Mouse (Mus musculus) olfactory bulb, adult 2 months (tissue): ENCODE results near the gene H2-Ab1. TPM values are rescaled to one million over a fixed set of nuclear protein-coding genes. Genes with fewer than 3 reads are reported as not detected.

ENCODE experiments used
- H3K27ac ChIP-seq: fragments of 200-500 bp; 2 replicates; pipeline ENCODE4 v1.5.1; 2012; ENCODE audit warnings: low read depth, low read length; ENCODE audit not compliant: insufficient read depth
- H3K4me1 ChIP-seq: fragments of 200-500 bp; 2 replicates; pipeline ENCODE4 v1.6.1; 2012; ENCODE audit warnings: low read length; ENCODE audit not compliant: control insufficient read depth, insufficient read depth
- H3K4me3 ChIP-seq: fragments of 200-500 bp; 2 replicates; pipeline ENCODE4 v1.5.1; 2012; ENCODE audit warnings: mild to moderate bottlenecking, low read depth, low read length, moderate library complexity; ENCODE audit not compliant: insufficient read depth
- CTCF ChIP-seq: fragments of 200-500 bp; IDR thresholded peaks from 2 replicates; pipeline ENCODE4 v1.5.1; 2012; ENCODE audit warnings: low read depth, mild to moderate bottlenecking, low read length, moderate library complexity; ENCODE audit not compliant: insufficient read depth
- POLR2A ChIP-seq: fragments of 200-500 bp; IDR thresholded peaks from 2 replicates; pipeline ENCODE4 v1.6.1; 2012; ENCODE audit warnings: mild to moderate bottlenecking, low read depth, low read length, moderate library complexity; ENCODE audit not compliant: insufficient read depth
- WGBS: fragments of 180-500 bp; shearing (Covaris S2); methylation state at CpG from one replicate; pipeline ENCODE4 v1.1.7; 2018; 5-methylcytosine and 5-hydroxymethylcytosine counted together
- polyA plus RNA-seq: library from polyadenylated mRNA; stranded (reverse); fragments of >200 nt; gene quantifications from 2 replicates; pipeline ENCODE4 v1.2.4, GENCODE M21; 2012; ENCODE audit warnings: low replicate concordance; ENCODE audit not compliant: missing spikeins, insufficient read depth, insufficient read length

Gene H2-Ab1
- polyA plus RNA-seq, 1 experiment, result not detected

DNA sequence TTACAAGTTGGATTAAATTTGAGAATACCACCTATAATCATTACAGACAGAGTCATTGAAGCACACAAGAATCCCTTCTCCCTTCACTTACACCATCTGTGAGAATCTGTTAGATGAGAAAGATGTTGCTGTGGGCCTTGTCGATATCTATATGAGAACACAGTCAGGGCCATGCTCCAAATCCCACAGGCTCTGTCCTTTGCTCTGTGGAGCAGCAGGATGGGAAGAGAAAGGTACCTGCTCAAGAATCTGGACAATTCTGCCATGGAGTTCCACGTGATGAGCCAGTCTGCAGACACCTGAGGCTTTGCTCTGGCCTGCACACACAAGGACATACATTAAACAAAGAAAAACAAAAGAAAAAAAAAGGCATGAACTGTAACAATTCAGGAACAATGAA lies 59.2 kb downstream of the H2-Ab1 start:
- 83% methylated on average over 2 of the region's 2 CpGs for WGBS
- Histone ChIP-seq H3K4me3 (no peak overlapping the region), H3K27ac (no peak overlapping the region), H3K4me1 (no peaks in the 10 kb centered on the region)
- TF ChIP-seq POLR2A, result no peak
- no peak for TF ChIP-seq CTCF

DNA sequence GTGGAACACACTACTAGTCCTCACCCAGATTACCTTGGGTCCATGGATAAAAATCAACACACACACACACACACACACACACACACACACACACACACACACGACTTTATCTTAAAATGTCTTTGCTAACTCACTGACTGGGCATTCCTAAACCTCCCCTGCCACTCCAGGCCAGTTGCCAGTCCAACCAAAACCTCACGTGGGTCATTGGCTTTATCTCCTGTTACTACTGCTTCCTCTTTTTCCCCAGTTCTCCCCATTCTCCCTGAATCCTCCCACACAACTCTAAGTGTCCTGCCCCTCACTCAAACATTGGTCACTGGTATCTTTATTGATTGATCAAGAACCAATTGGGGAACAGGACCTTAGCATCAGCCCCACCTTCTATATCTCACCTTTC lies 59.8 kb downstream of the H2-Ab1 start:
- no peaks in the 10 kb centered on the region for H3K4me1 ChIP-seq
- no peak overlapping the region for H3K4me3 ChIP-seq
- no peak overlapping the region for H3K27ac ChIP-seq
- WGBS, result 44% methylated on average over 2 of the region's 2 CpGs
- no peak for TF ChIP-seq CTCF
- TF ChIP-seq POLR2A, result no peak

Other genes starting within 250 kb of the H2-Ab1 start
- gene Ring1, start 233.0 kb upstream of the H2-Ab1 start, polyA plus RNA-seq, result not detected in 2 replicates
- not detected in 2 replicates for gene H2-Ke6, start 229.6 kb upstream of the H2-Ab1 start, polyA plus RNA-seq
- not detected in 2 replicates for gene Slc39a7, start 226.0 kb upstream of the H2-Ab1 start, polyA plus RNA-seq
- gene Rxrb, start 225.9 kb upstream of the H2-Ab1 start, polyA plus RNA-seq, result not detected in 2 replicates
- gene Col11a2, start 218.3 kb upstream of the H2-Ab1 start, polyA plus RNA-seq, result not detected in 2 replicates
- not detected in 2 replicates for gene H2-Oa, start 165.3 kb upstream of the H2-Ab1 start, polyA plus RNA-seq
- gene H2-DMa, start 138.1 kb upstream of the H2-Ab1 start, polyA plus RNA-seq, result not detected in 2 replicates
- gene Brd2, start 135.1 kb upstream of the H2-Ab1 start, polyA plus RNA-seq, result 233 TPM in 1 of 2 replicates, not detected in the other
- gene H2-DMb2, start 114.4 kb upstream of the H2-Ab1 start, polyA plus RNA-seq, result not detected in 2 replicates
- gene H2-DMb1, start 104.6 kb upstream of the H2-Ab1 start, polyA plus RNA-seq, result not detected in 2 replicates
- not detected in 2 replicates for gene Tap1, start 70.1 kb upstream of the H2-Ab1 start, polyA plus RNA-seq
- gene Psmb9, start 69.9 kb upstream of the H2-Ab1 start, polyA plus RNA-seq, result 272 TPM in 1 of 2 replicates, not detected in the other
- gene Psmb8, start 60.0 kb upstream of the H2-Ab1 start, polyA plus RNA-seq, result not detected in 2 replicates
- 159 TPM in 1 of 2 replicates, not detected in the other for gene Tap2, start 54.2 kb upstream of the H2-Ab1 start, polyA plus RNA-seq
- not detected in 2 replicates for gene H2-Ob, start 18.8 kb upstream of the H2-Ab1 start, polyA plus RNA-seq
- gene H2-Aa, start 30.1 kb downstream of the H2-Ab1 start, polyA plus RNA-seq, result 508 and 641 TPM in 2 replicates
- 452 TPM in 1 of 2 replicates, not detected in the other for gene H2-Eb1, start 48.2 kb downstream of the H2-Ab1 start, polyA plus RNA-seq
- not detected in 2 replicates for gene H2-Eb2, start 68.0 kb downstream of the H2-Ab1 start, polyA plus RNA-seq
- gene Btnl2, start 97.1 kb downstream of the H2-Ab1 start, polyA plus RNA-seq, result not detected in 2 replicates
- not detected in 2 replicates for gene Btnl1, start 119.4 kb downstream of the H2-Ab1 start, polyA plus RNA-seq
- not detected in 2 replicates for gene BC051142, start 141.1 kb downstream of the H2-Ab1 start, polyA plus RNA-seq
- gene Btnl4, start 219.6 kb downstream of the H2-Ab1 start, polyA plus RNA-seq, result not detected in 2 replicates